ENCODE assay signal across 9 mouse cellular contexts in genomic region chr8:104098671-104099346, GRCm38 (mm10). TPM values are rescaled to one million over a fixed set of nuclear protein-coding genes. Genes with fewer than 3 reads are reported as not detected.
A peak's percentile ranks its signal among the peaks of the same experiment; 100 is the strongest.
DNase-seq lines count a peak whose midpoint lies in the region; ATAC-seq lines count a peak whose summit lies in the region.
"Had no signal": no experiment of that assay in that cellular context is flagged by ENCODE, and none has a peak within 500 bp of the region (broad histone marks: within the 10 kb centered on the region; RNA-seq: fewer than 3 reads in every experiment).

No protein-coding gene starts in this region.

- H3K9ac ChIP-seq in limb, embryonic 12.5 days (replicated peaks): no peak overlapping the region
- H3K9ac ChIP-seq in heart, embryonic 12.5 days: no peak overlapping the region
- H3K9ac ChIP-seq in midbrain, embryonic 15.5 days: no peak overlapping the region
- H3K9ac ChIP-seq: embryonic facial prominence, embryonic 12.5 days had no signal

- ATAC-seq in CD4-positive, CD25-positive, alpha-beta regulatory T cell, adult 4 months: no peak
- peak; percentile 40; the same call in 1 of the 2 replicates for ATAC-seq in limb, embryonic 12.5 days (ENCODE audit: insufficient number of reproducible peaks, insufficient read depth, low FRiP score, low TSS enrichment, low read depth)
- no peak for ATAC-seq in heart, embryonic 12.5 days (ENCODE audit: insufficient number of reproducible peaks, low FRiP score)
- peak; percentile 21; the same call in 1 of the 2 replicates for ATAC-seq in midbrain, embryonic 15.5 days (replicated peaks)

- no peaks in the 10 kb centered on the region for H3K9me3 ChIP-seq in limb, embryonic 12.5 days
- H3K9me3 ChIP-seq in limb, embryonic 10.5 days (replicated peaks): no peaks in the 10 kb centered on the region
- no peaks in the 10 kb centered on the region for H3K9me3 ChIP-seq in heart, embryonic 12.5 days (replicated peaks)
- H3K9me3 ChIP-seq in midbrain, embryonic 15.5 days: no peaks in the 10 kb centered on the region
- H3K9me3 ChIP-seq: embryonic facial prominence, embryonic 12.5 days had no signal

- no peaks in the 10 kb centered on the region for H3K27me3 ChIP-seq in limb, embryonic 12.5 days
- no peaks in the 10 kb centered on the region for H3K27me3 ChIP-seq in limb, embryonic 10.5 days (ENCODE audit: low read depth, poor library complexity, severe bottlenecking)
- no peaks in the 10 kb centered on the region for H3K27me3 ChIP-seq in heart, embryonic 12.5 days (replicated peaks)
- H3K27me3 ChIP-seq in midbrain, embryonic 15.5 days (replicated peaks): no peaks in the 10 kb centered on the region
- H3K27me3 ChIP-seq: embryonic facial prominence, embryonic 12.5 days had no signal

- H3K4me2 ChIP-seq in limb, embryonic 12.5 days: no peak overlapping the region
- H3K4me2 ChIP-seq in heart, embryonic 12.5 days: 0 out of 2 replicates have a peak overlapping the region, but pooled peaks have one; percentile 8
- H3K4me2 ChIP-seq in midbrain, embryonic 15.5 days: no peak overlapping the region
- H3K4me2 ChIP-seq: embryonic facial prominence, embryonic 12.5 days had no signal

- H3K36me3 ChIP-seq in limb, embryonic 12.5 days: no peaks in the 10 kb centered on the region
- no peaks in the 10 kb centered on the region for H3K36me3 ChIP-seq in limb, embryonic 10.5 days
- no peaks in the 10 kb centered on the region for H3K36me3 ChIP-seq in heart, embryonic 12.5 days
- H3K36me3 ChIP-seq in midbrain, embryonic 15.5 days (replicated peaks): no peaks in the 10 kb centered on the region
- H3K36me3 ChIP-seq: embryonic facial prominence, embryonic 12.5 days had no signal

- H3K27ac ChIP-seq in limb, embryonic 12.5 days: 0 out of 2 replicates have a peak overlapping the region, but pooled peaks have one; percentile 23
- no peak overlapping the region for H3K27ac ChIP-seq in limb, embryonic 10.5 days
- peak overlapping the region; percentile 26; the same call in 1 of the 2 replicates for H3K27ac ChIP-seq in heart, embryonic 12.5 days (ENCODE audit: poor library complexity, severe bottlenecking)
- H3K27ac ChIP-seq in midbrain, embryonic 15.5 days: no peak overlapping the region
- H3K27ac ChIP-seq: embryonic facial prominence, embryonic 12.5 days had no signal

- 30% methylated on average over 6 of the region's 6 CpGs for WGBS in limb, embryonic 12.5 days
- 35% methylated on average over 6 of the region's 6 CpGs for WGBS in limb, embryonic 10.5 days
- 15% methylated on average over 5 of the region's 6 CpGs for WGBS in heart, embryonic 12.5 days
- 36% methylated on average over 6 of the region's 6 CpGs for WGBS in midbrain, embryonic 15.5 days

- peak; percentile 46 for DNase-seq in CD4-positive, CD25-positive, alpha-beta regulatory T cell, adult 2 months (ENCODE audit: low read depth, low spot score)
- DNase-seq in limb, embryonic 10.5 days (ENCODE audit: low spot score): no peak
- peak; percentile 21 for DNase-seq in layer of hippocampus, adult 9-10 months (ENCODE audit: low spot score)
- DNase-seq in urinary bladder, postnatal 36 days (ENCODE audit: low spot score in 2 of 2): no peak

- H3K4me1 ChIP-seq in limb, embryonic 12.5 days (replicated peaks): peaks cover 10% of the 10 kb centered on the region
- H3K4me1 ChIP-seq in limb, embryonic 10.5 days: peaks cover 25% of the 10 kb centered on the region
- H3K4me1 ChIP-seq in heart, embryonic 12.5 days (replicated peaks): peaks cover 28% of the 10 kb centered on the region
- H3K4me1 ChIP-seq in midbrain, embryonic 15.5 days: peaks cover 3% of the 10 kb centered on the region; the same call in 1 of the 2 replicates
- H3K4me1 ChIP-seq: embryonic facial prominence, embryonic 12.5 days had no signal

- H3K4me3 ChIP-seq in limb, embryonic 12.5 days (replicated peaks): no peak overlapping the region
- H3K4me3 ChIP-seq in limb, embryonic 10.5 days: no peak overlapping the region
- H3K4me3 ChIP-seq in heart, embryonic 12.5 days: no peak overlapping the region
- no peak overlapping the region for H3K4me3 ChIP-seq in midbrain, embryonic 15.5 days
- H3K4me3 ChIP-seq: embryonic facial prominence, embryonic 12.5 days had no signal

RNA-seq across cellular contexts. Expression of gene Cdh5, which starts 2.6 kb away (rescaled TPM):
- not detected for polyA plus RNA-seq in CD4-positive, CD25-positive, alpha-beta regulatory T cell, adult 4 months (2017; shearing (Covaris generic))
- 16.2 and 19.2 TPM in 2 replicates for polyA plus RNA-seq in limb, embryonic 12.5 days (2016; fragmentation: Nextera tagmentation; extraction: Ambion mirVana)
- 17.5 and 19.8 TPM in 2 replicates for polyA plus RNA-seq in limb, embryonic 10.5 days (2016; fragmentation: Nextera tagmentation; extraction: Ambion mirVana)
- polyA plus RNA-seq in heart, embryonic 12.5 days (2016; fragmentation: Nextera tagmentation; extraction: Ambion mirVana): 47.6 and 51.6 TPM in 2 replicates
- polyA plus RNA-seq in midbrain, embryonic 15.5 days (2015; fragmentation: Nextera tagmentation; extraction: Ambion mirVana): 15.3 and 16.1 TPM in 2 replicates

Comparison
In these comparisons a context has a peak if more than half of its experiments do, and no peak if none do; other contexts are left out.
1. H3K27ac ChIP-seq: peak in limb, embryonic 12.5 days (single experiment) and heart, embryonic 12.5 days (single experiment); none in limb, embryonic 10.5 days (single experiment) and midbrain, embryonic 15.5 days (single experiment).
2. DNase-seq: peak in CD4-positive, CD25-positive, alpha-beta regulatory T cell, adult 2 months (single experiment) and layer of hippocampus, adult 9-10 months (single experiment); none in limb, embryonic 10.5 days (single experiment) and urinary bladder, postnatal 36 days (0 of 2).
3. ATAC-seq: peak in limb, embryonic 12.5 days (single experiment) and midbrain, embryonic 15.5 days (single experiment); none in CD4-positive, CD25-positive, alpha-beta regulatory T cell, adult 4 months (single experiment) and heart, embryonic 12.5 days (single experiment).
4. RNA of gene Cdh5, which starts 2.6 kb away (polyA plus RNA-seq): 47.6 to 51.6 TPM in heart, embryonic 12.5 days, 17.5 to 19.8 TPM in limb, embryonic 10.5 days, 16.2 to 19.2 TPM in limb, embryonic 12.5 days and 15.3 to 16.1 TPM in midbrain, embryonic 15.5 days; not detected in CD4-positive, CD25-positive, alpha-beta regulatory T cell, adult 4 months; every median in the first group is over 10 times any median in the second.